Mouse (Mus musculus) lung, postnatal 0 days (tissue): ENCODE measurements around the gene Gdpgp1. TPM values are rescaled to one million over a fixed set of nuclear protein-coding genes. Genes with fewer than 3 reads are reported as not detected.

Experiments used
- ATAC-seq: fragments of 200-750 bp; cut with Nextera tagmentation; 2 replicates; pipeline ENCODE4 v1.8.0; 2017; ENCODE audit warnings: moderate library complexity
- DNase-seq: peaks from one replicate; pipeline ENCODE4 v3.0.0-alpha.2; 2016; ENCODE audit warnings: low spot score
- H3K27ac ChIP-seq: fragments of 300-500 bp; sonication (generic); 2 replicates; pipeline ENCODE4 v1.5.1; 2014; ENCODE audit warnings: antibody characterized with exemption, mild to moderate bottlenecking, low read length, mixed read lengths
- H3K27me3 ChIP-seq: fragments of 300-500 bp; sonication (generic); replicated peaks from 2 replicates; pipeline ENCODE4 v1.6.1; 2014; ENCODE audit warnings: low read length, mixed read lengths; ENCODE audit not compliant: insufficient read depth
- H3K36me3 ChIP-seq: fragments of 300-500 bp; sonication (generic); 2 replicates; pipeline ENCODE4 v1.6.1; 2014; ENCODE audit warnings: low read length, mixed read lengths; ENCODE audit not compliant: insufficient read depth
- H3K4me1 ChIP-seq: fragments of 300-500 bp; sonication (generic); 2 replicates; pipeline ENCODE4 v1.6.1; 2014; ENCODE audit warnings: antibody characterized with exemption, low read depth, low read length, mixed read lengths; ENCODE audit not compliant: insufficient read depth
- H3K4me2 ChIP-seq: fragments of 300-500 bp; sonication (generic); replicated peaks from 2 replicates; pipeline ENCODE4 v1.6.1; 2014; ENCODE audit warnings: low read depth, mild to moderate bottlenecking, low read length, moderate library complexity, mixed read lengths
- H3K4me3 ChIP-seq: fragments of 300-500 bp; sonication (generic); 2 replicates; pipeline ENCODE4 v1.5.1; 2014; ENCODE audit warnings: low read depth, low read length
- H3K9ac ChIP-seq: fragments of 300-500 bp; sonication (generic); replicated peaks from 2 replicates; pipeline ENCODE4 v1.6.1; 2014; ENCODE audit warnings: low read depth, mild to moderate bottlenecking
- H3K9me3 ChIP-seq: fragments of 300-500 bp; sonication (generic); 2 replicates; pipeline ENCODE4 v1.6.1; 2016; ENCODE audit warnings: low read length, mixed read lengths
- CTCF ChIP-seq: IDR thresholded peaks from 2 replicates; pipeline ENCODE4 v1.5.1; 2016; ENCODE audit warnings: antibody characterized with exemption, mild to moderate bottlenecking
- EP300 ChIP-seq: IDR thresholded peaks from 2 replicates; pipeline ENCODE4 v1.6.1; 2016; ENCODE audit warnings: antibody characterized with exemption, mild to moderate bottlenecking, control low read depth
- WGBS: fragments of 180-500 bp; shearing (Covaris S2); extraction: QIAGEN DNeasy Blood & Tissue Kit; methylation state at CpG from one replicate; pipeline ENCODE4 v1.1.7; 2014; 5-methylcytosine and 5-hydroxymethylcytosine counted together
- polyA plus RNA-seq: library from polyadenylated mRNA; unstranded; fragments of >200 nt; fragmentation: Nextera tagmentation; extraction: Ambion mirVana; gene quantifications from 2 replicates; pipeline ENCODE4 v1.2.1, GENCODE M21; 2015

The Gdpgp1 gene
- polyA plus RNA-seq, 1 experiment from 2014 or later, result 2.8 TPM

- TF ChIP-seq CTCF, result no peak
- no peak for TF ChIP-seq EP300
- Histone ChIP-seq H3K4me1 (peaks cover 27% of the 10 kb centered on the region; the same call in 1 of the 2 replicates), H3K9ac (no peak overlapping the region), H3K9me3 (no peaks in the 10 kb centered on the region), H3K27me3 (no peaks in the 10 kb centered on the region), H3K27ac (no peak overlapping the region), H3K36me3 (no peaks in the 10 kb centered on the region), H3K4me2 (no peak overlapping the region), H3K4me3 (no peak overlapping the region)
- 86% methylated on average over 15 of the region's 15 CpGs for WGBS
- no peak for DNase-seq
- ATAC-seq, result no peak
Measured at GRCm38 (mm10) chr7:80201888-80202540, 30.7 kb upstream of the Gdpgp1 start.

- Histone ChIP-seq H3K36me3 (no peaks in the 10 kb centered on the region), H3K27ac (no peak overlapping the region), H3K27me3 (no peaks in the 10 kb centered on the region), H3K4me1 (peaks cover 32% of the 10 kb centered on the region), H3K9me3 (no peaks in the 10 kb centered on the region), H3K9ac (no peak overlapping the region), H3K4me2 (no peak overlapping the region), H3K4me3 (no peak overlapping the region)
- no peak for ATAC-seq
- no peak for TF ChIP-seq EP300
- no peak for TF ChIP-seq CTCF
- 82% methylated on average over 5 of the region's 5 CpGs for WGBS
- peak; percentile 35 for DNase-seq
Measured at GRCm38 (mm10) chr7:80202961-80203360, 29.7 kb upstream of the Gdpgp1 start.

- no peaks in the 10 kb centered on the region for H3K36me3 ChIP-seq
- no peak overlapping the region for H3K27ac ChIP-seq
- ATAC-seq (no peak), DNase-seq (no peak)
- no peak overlapping the region for H3K9ac ChIP-seq
- H3K4me3 ChIP-seq, result no peak overlapping the region
- no peak overlapping the region for H3K4me2 ChIP-seq
- no peak for TF ChIP-seq CTCF
- no peak for TF ChIP-seq EP300
- WGBS, result 55% methylated on average over 12 of the region's 12 CpGs
- H3K4me1 ChIP-seq, result peaks cover 32% of the 10 kb centered on the region
- no peaks in the 10 kb centered on the region for H3K27me3 ChIP-seq
- no peaks in the 10 kb centered on the region for H3K9me3 ChIP-seq
Measured at GRCm38 (mm10) chr7:80203638-80204096, 29.0 kb upstream of the Gdpgp1 start.

- H3K27me3 ChIP-seq, result no peaks in the 10 kb centered on the region
- no peak overlapping the region for H3K27ac ChIP-seq
- peaks cover 31% of the 10 kb centered on the region for H3K4me1 ChIP-seq
- no peak overlapping the region for H3K9ac ChIP-seq
- ATAC-seq, result no peak
- no peak overlapping the region for H3K4me2 ChIP-seq
- WGBS, result 76% methylated on average over 4 of the region's 4 CpGs
- DNase-seq, result no peak
- H3K9me3 ChIP-seq, result no peaks in the 10 kb centered on the region
- TF ChIP-seq CTCF (no peak), EP300 (no peak)
- H3K4me3 ChIP-seq, result no peak overlapping the region
- no peaks in the 10 kb centered on the region for H3K36me3 ChIP-seq
Measured at GRCm38 (mm10) chr7:80204362-80204761, 28.3 kb upstream of the Gdpgp1 start.

GRCm38 (mm10) chr7:80204961-80205360 is 27.7 kb upstream of the Gdpgp1 start:
- H3K36me3 ChIP-seq, result no peaks in the 10 kb centered on the region
- H3K9me3 ChIP-seq, result no peaks in the 10 kb centered on the region
- ATAC-seq (no peak), DNase-seq (no peak)
- H3K27me3 ChIP-seq, result no peaks in the 10 kb centered on the region
- 86% methylated on average over 7 of the region's 7 CpGs for WGBS
- H3K4me2 ChIP-seq, result no peak overlapping the region
- no peak overlapping the region for H3K27ac ChIP-seq
- TF ChIP-seq EP300 (no peak), CTCF (no peak)
- peaks cover 33% of the 10 kb centered on the region for H3K4me1 ChIP-seq
- no peak overlapping the region for H3K9ac ChIP-seq
- no peak overlapping the region for H3K4me3 ChIP-seq

- H3K36me3 ChIP-seq, result no peaks in the 10 kb centered on the region
- no peak for DNase-seq
- H3K4me1 ChIP-seq, result peaks cover 34% of the 10 kb centered on the region
- no peaks in the 10 kb centered on the region for H3K27me3 ChIP-seq
- no peak overlapping the region for H3K4me3 ChIP-seq
- TF ChIP-seq EP300 (no peak), CTCF (no peak)
- H3K27ac ChIP-seq, result no peak overlapping the region
- H3K9me3 ChIP-seq, result no peaks in the 10 kb centered on the region
- WGBS, result 70% methylated on average over 12 of the region's 12 CpGs
- ATAC-seq, result no peak
- no peak overlapping the region for H3K9ac ChIP-seq
- no peak overlapping the region for H3K4me2 ChIP-seq
Measured at GRCm38 (mm10) chr7:80205705-80206589, 26.7 kb upstream of the Gdpgp1 start.
